Mouse (Mus musculus) brown adipose tissue, adult 24 weeks (tissue): ENCODE data around the gene Adcyap1r1. TPM values are rescaled to one million over a fixed set of nuclear protein-coding genes. Genes with fewer than 3 reads are reported as not detected.

Experiments used
- H3K27ac ChIP-seq: fragments of 200-500 bp; replicated peaks from 2 replicates; pipeline ENCODE4 v1.5.1; 2012; ENCODE audit warnings: low read depth, mild to moderate bottlenecking, low read length
- H3K4me1 ChIP-seq: fragments of 200-500 bp; 2 replicates; pipeline ENCODE4 v1.6.1; 2012; ENCODE audit warnings: low read length, mixed read lengths; ENCODE audit not compliant: control insufficient read depth, insufficient read depth, insufficient read length
- H3K4me3 ChIP-seq: fragments of 200-500 bp; 2 replicates; pipeline ENCODE4 v1.5.1; 2012; ENCODE audit warnings: low read depth, mild to moderate bottlenecking, low read length, moderate library complexity; ENCODE audit not compliant: insufficient read depth
- polyA plus RNA-seq: library from polyadenylated mRNA; stranded (reverse); fragments of >200 nt; gene quantifications from 2 replicates; pipeline ENCODE4 v1.2.4, GENCODE M21; 2012; ENCODE audit not compliant: missing spikeins, insufficient read depth, insufficient read length

Gene Adcyap1r1
- polyA plus RNA-seq, 1 experiment = 1.5 TPM

GRCm38 (mm10) chr6:55502309-55502708 is 50.5 kb downstream of the Adcyap1r1 start:
- H3K4me1 ChIP-seq = no peaks in the 10 kb centered on the region; the same call in 1 of the 2 replicates
- H3K4me3 ChIP-seq = no peak overlapping the region
- H3K27ac ChIP-seq = no peak overlapping the region

DNA sequence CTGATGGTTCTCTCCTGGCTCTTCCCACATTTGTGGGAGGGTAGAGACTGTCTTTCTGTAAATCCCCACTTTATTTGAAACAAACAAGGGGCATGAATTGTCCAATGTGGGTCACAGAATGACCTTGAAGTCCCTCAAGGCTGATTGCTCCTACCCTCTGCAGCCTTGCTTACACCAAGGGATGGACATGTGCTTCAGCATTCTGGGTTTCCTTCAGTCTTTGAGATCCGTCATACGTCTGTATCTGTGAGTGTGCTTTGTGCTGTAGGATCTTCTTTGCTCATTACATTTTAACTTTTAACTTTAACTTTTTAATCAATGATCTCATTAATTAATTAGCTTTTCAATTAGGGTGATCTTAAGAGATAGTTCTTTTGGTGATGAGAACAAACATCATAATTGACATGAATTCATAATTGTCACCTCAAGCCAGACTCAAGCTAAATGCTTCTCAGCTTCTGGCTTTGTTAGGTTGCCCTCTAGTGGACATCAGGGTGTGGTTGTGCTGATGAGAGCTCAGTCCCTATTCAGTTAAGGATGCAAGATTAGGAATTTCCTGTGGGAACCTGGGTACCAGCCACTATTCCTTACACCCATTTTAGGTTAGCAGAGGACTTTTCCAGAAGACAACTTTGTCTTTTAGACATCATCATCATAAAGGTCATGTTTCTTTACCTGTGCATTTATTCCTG is 53.2 kb downstream of the Adcyap1r1 start:
- Histone ChIP-seq H3K27ac (no peak overlapping the region), H3K4me3 (no peak overlapping the region), H3K4me1 (no peaks in the 10 kb centered on the region; the same call in 1 of the 2 replicates)

DNA sequence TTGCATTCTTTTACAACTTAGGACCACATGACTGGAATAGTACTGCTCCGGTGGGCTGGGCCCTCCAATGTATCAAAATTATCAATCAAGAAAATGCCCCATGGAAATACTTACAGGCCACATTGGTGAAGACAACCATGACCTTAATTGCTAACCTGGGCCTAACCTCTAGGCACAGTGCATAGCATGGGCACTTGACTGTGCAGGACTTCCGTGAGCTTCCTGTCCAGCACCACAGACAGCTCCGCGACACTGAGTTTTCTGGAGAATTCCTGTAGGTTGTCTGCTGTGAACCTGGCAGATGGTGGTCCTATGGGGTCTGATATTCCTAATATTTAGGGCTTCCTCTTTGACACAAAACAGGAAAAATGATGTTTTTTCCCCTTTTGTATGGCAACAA is 54.7 kb downstream of the Adcyap1r1 start:
- Histone ChIP-seq H3K27ac (no peak overlapping the region), H3K4me1 (no peaks in the 10 kb centered on the region), H3K4me3 (no peak overlapping the region)

GRCm38 (mm10) chr6:55509130-55509870 is 57.5 kb downstream of the Adcyap1r1 start:
- Histone ChIP-seq H3K27ac (no peak overlapping the region), H3K4me3 (no peak overlapping the region), H3K4me1 (no peaks in the 10 kb centered on the region)

DNA sequence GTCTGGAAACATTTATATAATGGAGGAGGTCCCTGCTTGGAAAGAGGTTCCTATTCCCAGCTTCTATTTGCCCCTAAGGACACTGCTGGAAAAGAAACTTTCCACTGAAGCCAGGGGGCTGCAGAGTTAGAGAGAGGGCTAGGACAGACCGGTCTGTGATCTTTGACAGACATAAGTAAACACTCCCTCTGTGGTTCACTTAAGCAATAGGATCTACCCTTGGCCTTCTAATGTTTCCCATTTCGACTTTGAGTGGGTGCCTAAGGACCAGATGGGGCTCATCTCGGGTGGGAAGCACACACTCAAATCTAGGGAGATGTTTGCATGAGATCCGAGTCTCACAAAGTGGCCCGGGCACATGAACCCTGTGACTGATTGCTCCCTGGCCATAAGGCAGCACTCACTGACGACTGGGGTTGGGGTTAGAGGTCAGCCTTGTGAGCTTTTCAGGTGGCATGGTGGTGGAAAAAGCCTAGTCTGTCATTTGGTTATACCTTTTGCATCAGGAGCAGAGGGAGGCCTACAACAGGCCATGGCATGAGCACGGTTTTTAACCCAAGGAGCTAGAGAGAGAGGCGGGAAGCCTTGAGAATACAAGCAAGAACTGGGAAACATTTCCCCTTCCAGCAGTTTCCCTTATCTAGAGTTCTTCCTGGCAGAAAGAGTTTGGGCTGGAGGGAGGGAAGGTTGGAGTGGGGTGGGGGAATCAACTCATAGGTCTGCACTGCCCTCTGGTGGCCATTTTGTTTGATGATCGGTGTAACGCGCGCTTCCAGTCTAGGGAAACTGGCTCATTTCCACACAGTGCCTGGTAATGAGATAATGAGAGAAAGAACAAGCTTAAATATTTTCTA is 59.7 kb downstream of the Adcyap1r1 start:
- H3K27ac ChIP-seq = 0 out of 2 replicates have a peak overlapping the region, but pooled peaks have one; percentile 7
- no peak overlapping the region for H3K4me3 ChIP-seq
- H3K4me1 ChIP-seq = no peaks in the 10 kb centered on the region

GRCm38 (mm10) chr6:55512066-55512703 is 60.4 kb downstream of the Adcyap1r1 start:
- Histone ChIP-seq H3K27ac (no peak overlapping the region), H3K4me3 (no peak overlapping the region), H3K4me1 (no peaks in the 10 kb centered on the region)

DNA sequence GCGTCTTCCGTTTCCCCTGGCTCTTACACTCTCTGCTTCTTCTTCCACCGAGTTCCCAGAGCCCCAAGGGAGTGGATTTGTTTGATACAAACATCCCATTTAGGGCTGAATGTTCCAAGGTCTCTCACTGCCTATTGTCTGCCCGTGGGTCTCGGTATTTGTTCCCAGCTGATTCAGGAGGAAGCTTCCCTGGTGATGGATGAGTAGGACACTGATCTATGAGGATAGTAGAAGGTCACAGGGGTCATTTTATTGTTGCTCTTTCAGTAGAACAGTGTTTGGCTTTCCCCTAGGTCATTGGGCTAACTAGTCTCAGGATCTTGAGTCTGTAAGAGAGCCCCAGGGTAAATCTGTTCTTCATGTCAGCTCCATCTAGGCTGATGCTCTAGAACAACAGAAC is 61.7 kb downstream of the Adcyap1r1 start:
- Histone ChIP-seq H3K4me1 (no peaks in the 10 kb centered on the region), H3K4me3 (no peak overlapping the region), H3K27ac (no peak overlapping the region)

DNA sequence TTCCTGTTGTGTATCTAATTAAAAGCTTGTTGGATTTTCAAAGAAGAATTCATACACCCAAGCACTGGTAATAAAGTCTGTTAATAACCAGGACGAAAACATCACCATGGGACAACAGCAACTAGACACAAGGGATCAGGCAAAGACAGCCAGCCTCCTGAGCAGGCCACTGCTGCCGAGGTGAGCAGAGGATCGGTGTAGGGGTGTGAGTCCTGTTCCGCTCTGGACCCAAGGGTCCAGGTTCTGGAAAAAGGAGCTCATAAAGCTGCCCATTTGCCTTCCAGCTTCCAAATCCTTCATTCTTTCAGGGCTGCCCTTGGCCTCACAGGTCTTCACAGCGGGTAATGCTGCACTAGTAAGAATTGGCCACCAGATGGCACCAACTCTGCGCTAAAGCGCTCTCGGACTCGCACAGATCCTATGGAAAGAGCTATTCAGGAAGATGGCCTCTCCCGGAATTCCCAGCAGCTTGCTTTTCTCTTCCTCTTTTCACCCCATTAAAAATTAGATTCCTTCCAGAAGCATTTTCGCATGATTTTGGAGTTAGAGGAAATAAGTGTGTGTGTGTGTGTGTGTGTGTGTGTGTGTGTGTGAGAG is 67.9 kb downstream of the Adcyap1r1 start:
- no peaks in the 10 kb centered on the region for H3K4me1 ChIP-seq
- no peak overlapping the region for H3K4me3 ChIP-seq
- no peak overlapping the region for H3K27ac ChIP-seq

DNA sequence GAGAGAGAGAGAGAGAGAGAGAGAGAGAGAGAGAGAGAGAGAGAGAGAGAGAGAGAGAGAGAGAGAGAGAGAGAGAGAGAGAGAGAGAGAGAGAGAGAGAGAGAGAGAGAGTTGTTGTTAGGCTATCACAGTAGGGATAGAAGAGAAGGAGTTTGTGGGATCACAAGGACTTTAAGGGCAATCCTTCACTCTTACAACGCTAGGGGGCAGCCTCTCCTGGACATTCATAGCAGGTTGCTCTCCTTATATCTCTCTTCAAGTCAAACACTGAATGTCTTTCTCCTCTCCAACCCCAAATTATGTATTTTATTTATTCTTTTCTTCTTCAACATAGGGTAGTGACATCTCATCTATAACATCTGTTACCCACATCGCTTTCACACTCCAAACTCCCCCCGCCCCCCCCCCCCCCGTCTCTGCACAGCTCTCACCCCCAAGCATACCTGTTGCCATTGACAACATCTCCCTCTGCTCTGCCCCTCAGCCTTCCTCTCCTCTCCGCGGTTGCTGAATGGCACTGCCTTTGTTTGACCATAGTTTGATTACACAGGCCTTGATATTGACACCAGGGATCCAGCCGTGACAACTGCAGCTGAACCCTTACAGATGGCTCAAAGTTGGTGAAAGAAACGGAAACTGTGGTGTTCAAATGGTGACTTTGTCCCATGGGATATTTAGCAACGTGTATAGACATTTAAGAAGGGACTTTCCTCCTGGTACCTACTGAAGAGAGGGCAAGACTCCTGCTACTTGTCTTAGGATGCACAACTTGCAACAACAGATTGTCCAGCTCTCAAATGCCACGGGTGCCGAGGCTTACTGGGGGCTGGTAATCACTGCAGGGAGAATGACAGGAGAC is 68.7 kb downstream of the Adcyap1r1 start:
- Histone ChIP-seq H3K4me3 (no peak overlapping the region), H3K27ac (no peak overlapping the region), H3K4me1 (no peaks in the 10 kb centered on the region)

DNA sequence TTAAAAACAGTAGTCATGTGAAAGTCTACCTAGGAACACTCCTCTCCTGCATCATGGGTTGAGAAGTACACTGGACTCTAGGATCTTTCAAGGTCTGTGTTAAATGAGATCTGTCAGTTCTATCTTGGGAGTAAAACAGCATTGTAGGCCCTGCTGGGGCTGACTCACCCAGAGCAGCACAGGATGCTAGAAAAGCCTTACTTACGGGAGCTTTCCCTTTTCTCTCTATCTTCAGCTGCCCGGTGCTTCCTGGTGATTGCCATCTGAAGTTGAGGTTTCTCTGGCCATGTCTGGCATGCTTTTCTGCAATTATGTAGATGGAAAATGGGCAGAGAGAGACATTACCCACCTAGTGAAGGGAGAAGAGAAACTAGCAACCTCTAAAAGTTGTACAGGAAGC is 84.7 kb downstream of the Adcyap1r1 start:
- no peaks in the 10 kb centered on the region for H3K4me1 ChIP-seq
- no peak overlapping the region for H3K4me3 ChIP-seq
- no peak overlapping the region for H3K27ac ChIP-seq

DNA sequence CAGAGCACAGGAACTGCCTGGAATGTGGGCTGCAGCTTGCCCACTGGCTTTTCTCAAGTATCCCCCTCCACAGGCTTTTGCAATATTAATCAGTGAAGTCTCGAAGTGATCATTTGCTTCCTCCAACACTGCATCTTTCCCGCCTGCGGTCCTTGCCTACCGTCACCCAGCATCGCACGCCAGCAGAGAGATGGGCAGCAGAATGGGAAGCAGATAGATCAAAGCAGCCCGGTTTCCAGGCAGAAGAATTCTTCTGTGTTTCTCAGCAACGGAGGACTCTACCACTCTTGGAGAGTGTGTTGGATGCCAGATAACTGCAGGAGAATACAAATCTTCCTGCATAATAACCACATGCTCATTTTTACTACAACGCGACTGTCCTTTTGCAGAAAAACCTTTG is 87.4 kb downstream of the Adcyap1r1 start:
- no peaks in the 10 kb centered on the region for H3K4me1 ChIP-seq
- H3K27ac ChIP-seq = no peak overlapping the region
- H3K4me3 ChIP-seq = no peak overlapping the region

DNA sequence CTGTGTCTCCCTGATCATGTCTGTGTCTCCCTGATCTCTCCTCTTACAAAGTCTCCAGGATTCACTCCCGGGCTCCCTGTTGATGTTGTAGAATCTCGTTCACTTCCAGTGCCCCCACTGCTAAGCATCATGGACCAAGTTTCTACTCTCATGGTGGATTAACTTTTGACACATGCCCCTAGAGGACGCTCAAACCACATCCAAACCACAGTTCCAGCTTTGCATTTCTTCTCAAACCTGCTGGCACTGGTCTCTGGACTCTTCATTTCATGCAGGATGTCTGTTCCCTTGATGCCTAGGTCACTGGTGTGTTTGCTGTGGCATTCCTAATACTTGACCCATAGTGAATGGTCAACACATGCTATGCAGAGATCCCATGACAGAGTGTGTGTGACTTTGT is 90.6 kb downstream of the Adcyap1r1 start:
- Histone ChIP-seq H3K4me3 (no peak overlapping the region), H3K27ac (no peak overlapping the region), H3K4me1 (no peaks in the 10 kb centered on the region)

DNA sequence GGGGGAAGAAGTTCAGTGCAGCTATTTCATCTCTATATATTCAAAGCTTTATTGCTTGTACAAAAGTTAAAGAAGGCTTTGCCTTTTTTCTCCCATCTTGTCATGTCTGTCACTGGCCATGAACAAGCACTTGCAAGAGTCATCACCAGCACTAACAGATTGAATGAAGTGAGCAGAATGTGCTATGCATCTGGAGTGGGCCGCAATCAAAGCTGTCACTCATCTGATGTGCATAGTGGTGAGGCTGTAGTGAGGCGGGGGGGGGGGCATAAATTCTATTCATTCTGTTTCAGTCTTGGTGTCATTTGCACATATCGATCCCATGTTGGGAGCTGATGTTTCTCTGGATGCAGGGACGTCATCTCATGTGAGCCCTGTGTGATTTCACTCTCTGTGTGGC is 91.6 kb downstream of the Adcyap1r1 start:
- H3K4me1 ChIP-seq = no peaks in the 10 kb centered on the region
- H3K27ac ChIP-seq = no peak overlapping the region
- H3K4me3 ChIP-seq = no peak overlapping the region

- Histone ChIP-seq H3K4me3 (no peak overlapping the region), H3K27ac (no peak overlapping the region), H3K4me1 (no peaks in the 10 kb centered on the region)
Measured at GRCm38 (mm10) chr6:55549211-55549610, 97.4 kb downstream of the Adcyap1r1 start.
